25 mouse cellular contexts compared by ENCODE assay signal in the genomic region with DNA sequence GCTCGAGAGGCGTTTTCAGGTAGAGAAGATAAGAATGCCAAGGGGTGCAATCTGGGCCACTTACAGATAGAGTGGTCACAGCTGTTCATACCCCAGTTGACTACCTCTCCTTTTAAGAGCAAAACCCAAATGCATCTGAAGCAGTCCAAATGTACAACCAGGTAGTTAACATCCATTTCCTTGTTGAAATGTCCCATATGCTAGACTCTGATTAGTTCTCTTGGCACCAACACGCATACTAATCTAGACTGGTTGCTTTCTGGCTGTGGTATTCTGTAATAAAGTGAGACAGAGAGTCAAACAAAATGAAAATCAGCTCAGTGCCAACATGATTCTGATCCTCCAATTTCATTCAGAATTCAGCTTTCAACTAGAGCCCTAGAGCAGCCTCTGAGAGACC.
A peak's percentile ranks its signal among the peaks of the same experiment; 100 is the strongest.
DNase-seq lines count a peak whose midpoint lies in the region; ATAC-seq and TF ChIP-seq lines count a peak whose summit lies in the region.
"Had no signal": no experiment of that assay in that cellular context is flagged by ENCODE, and none has a peak within 500 bp of the region (broad histone marks: within the 10 kb centered on the region; RNA-seq: fewer than 3 reads in every experiment).

No protein-coding gene starts in this region.

- TF ChIP-seq CTCF in layer of hippocampus, adult 2 months (conservative IDR thresholded peaks at IDR 0.05) = no peak
- TF ChIP-seq CTCF in brain, embryonic 14.5 days (IDR thresholded peaks at IDR 0.05; ENCODE audit: borderline replicate concordance, extremely low read depth, insufficient read depth, insufficient read length) = no peak

- DNase-seq in cerebellum, postnatal 4 days (ENCODE audit: low spot score in 2 of 2) = no peak
- DNase-seq in forebrain, embryonic 14.5 days (ENCODE audit: low spot score) = no peak
- DNase-seq in layer of hippocampus, adult 2 months (ENCODE audit: low spot score in 2 of 2) = no peak
- DNase-seq in layer of hippocampus, adult 11-12 months (ENCODE audit: low spot score) = no peak
- DNase-seq in brain, embryonic 14.5 days (ENCODE audit: low read depth) = peak; percentile 11
- no peak for DNase-seq in T-cell, adult 2 months (ENCODE audit: low spot score)
- DNase-seq: adrenal gland, adult 2 months; adrenal gland, postnatal 10 days; adrenal gland, postnatal 25 days; cerebellum, adult 11-12 months; cerebellum, postnatal 10 days; cerebellum, postnatal 25 days; embryo, embryonic 11 days; gastrocnemius, adult 2 months had no signal

- H3K9ac ChIP-seq in forebrain, embryonic 16.5 days (replicated peaks; ENCODE audit: low read depth, low read length) = no peak overlapping the region
- H3K9ac ChIP-seq in forebrain, embryonic 14.5 days (ENCODE audit: low read length) = no peak overlapping the region
- H3K9ac ChIP-seq: embryonic facial prominence, embryonic 13.5 days; embryonic facial prominence, embryonic 15.5 days; forebrain, embryonic 12.5 days; forebrain, embryonic 15.5 days had no signal

- H3K27ac ChIP-seq in forebrain, embryonic 16.5 days (ENCODE audit: low read length) = no peak overlapping the region
- no peak overlapping the region for H3K27ac ChIP-seq in forebrain, embryonic 14.5 days (ENCODE audit: low read depth, low read length)
- peak overlapping the region; percentile 58 for H3K27ac ChIP-seq in layer of hippocampus, adult 2 months
- H3K27ac ChIP-seq: embryonic facial prominence, embryonic 13.5 days; embryonic facial prominence, embryonic 15.5 days; forebrain, embryonic 10.5 days; forebrain, embryonic 12.5 days; forebrain, embryonic 15.5 days; gastrocnemius, adult 2 months had no signal

- H3K4me2 ChIP-seq in forebrain, embryonic 16.5 days (ENCODE audit: low read length) = no peak overlapping the region
- no peak overlapping the region for H3K4me2 ChIP-seq in forebrain, embryonic 14.5 days (ENCODE audit: low read length)
- H3K4me2 ChIP-seq: embryonic facial prominence, embryonic 13.5 days; embryonic facial prominence, embryonic 15.5 days; forebrain, embryonic 12.5 days; forebrain, embryonic 15.5 days had no signal

- no peak for TF ChIP-seq POLR2A in brain, embryonic 14.5 days (IDR thresholded peaks at IDR 0.05; ENCODE audit: borderline replicate concordance, extremely low read depth, insufficient read depth, insufficient read length, poor library complexity, severe bottlenecking)

- H3K4me3 ChIP-seq in forebrain, embryonic 16.5 days (replicated peaks; ENCODE audit: low read length) = no peak overlapping the region
- no peak overlapping the region for H3K4me3 ChIP-seq in forebrain, embryonic 14.5 days (ENCODE audit: low read depth, low read length)
- H3K4me3 ChIP-seq in layer of hippocampus, adult 2 months = no peak overlapping the region
- H3K4me3 ChIP-seq: embryonic facial prominence, embryonic 13.5 days; embryonic facial prominence, embryonic 15.5 days; erythroblast, embryonic 14.5 days; forebrain, embryonic 10.5 days; forebrain, embryonic 12.5 days; forebrain, embryonic 15.5 days; gastrocnemius, adult 2 months had no signal

- no peaks in the 10 kb centered on the region for H3K9me3 ChIP-seq in forebrain, embryonic 16.5 days (ENCODE audit: control insufficient read depth, low read length)
- no peaks in the 10 kb centered on the region for H3K9me3 ChIP-seq in forebrain, embryonic 14.5 days (replicated peaks; ENCODE audit: control insufficient read depth, low read length)
- H3K9me3 ChIP-seq: embryonic facial prominence, embryonic 13.5 days; embryonic facial prominence, embryonic 15.5 days; forebrain, embryonic 10.5 days; forebrain, embryonic 12.5 days; forebrain, embryonic 15.5 days; G1E had no signal

- no peaks in the 10 kb centered on the region for H3K36me3 ChIP-seq in forebrain, embryonic 16.5 days (ENCODE audit: control insufficient read depth, insufficient read depth)
- H3K36me3 ChIP-seq in forebrain, embryonic 14.5 days (ENCODE audit: control insufficient read depth, insufficient read depth, low read length) = no peaks in the 10 kb centered on the region
- H3K36me3 ChIP-seq: embryonic facial prominence, embryonic 13.5 days; embryonic facial prominence, embryonic 15.5 days; forebrain, embryonic 10.5 days; forebrain, embryonic 12.5 days; forebrain, embryonic 15.5 days; G1E had no signal

- no peaks in the 10 kb centered on the region for H3K27me3 ChIP-seq in forebrain, embryonic 16.5 days (replicated peaks; ENCODE audit: control insufficient read depth, insufficient read depth, low read length)
- no peaks in the 10 kb centered on the region for H3K27me3 ChIP-seq in forebrain, embryonic 14.5 days (replicated peaks; ENCODE audit: control insufficient read depth, insufficient read depth, low read length)
- H3K27me3 ChIP-seq: CH12.LX; embryonic facial prominence, embryonic 13.5 days; embryonic facial prominence, embryonic 15.5 days; forebrain, embryonic 12.5 days; forebrain, embryonic 15.5 days had no signal

- no peaks in the 10 kb centered on the region for H3K4me1 ChIP-seq in forebrain, embryonic 16.5 days (replicated peaks; ENCODE audit: control insufficient read depth, insufficient read depth, low read length)
- no peaks in the 10 kb centered on the region for H3K4me1 ChIP-seq in forebrain, embryonic 14.5 days (ENCODE audit: control insufficient read depth, insufficient read depth, low read length)
- H3K4me1 ChIP-seq: embryonic facial prominence, embryonic 13.5 days; embryonic facial prominence, embryonic 15.5 days; forebrain, embryonic 10.5 days; forebrain, embryonic 12.5 days; forebrain, embryonic 15.5 days had no signal

- ATAC-seq in cerebellum, adult (ENCODE audit: insufficient number of reproducible peaks, low FRiP score, low TSS enrichment) = peak; percentile 56
- 0 out of 2 replicates have a peak, but pooled peaks have one; percentile 12 for ATAC-seq in forebrain, embryonic 16.5 days
- ATAC-seq in forebrain, embryonic 14.5 days = no peak
- ATAC-seq: forebrain, embryonic 15.5 days; Patski had no signal

- 86% methylated on average over 3 of the region's 3 CpGs for WGBS in forebrain, embryonic 16.5 days
- 88% methylated on average over 3 of the region's 3 CpGs for WGBS in forebrain, embryonic 14.5 days
